8 mouse cellular contexts compared by ENCODE assay signal in genomic region chr4:144891121-144891711, GRCm38 (mm10). TPM values are rescaled to one million over a fixed set of nuclear protein-coding genes. Genes with fewer than 3 reads are reported as not detected.
DNase-seq lines count a peak whose midpoint lies in the region; ATAC-seq and TF ChIP-seq lines count a peak whose summit lies in the region.

No protein-coding gene starts in this region.

- no peak overlapping the region for H3K9ac ChIP-seq in embryonic facial prominence, embryonic 11.5 days (replicated peaks; ENCODE audit: low read length)
- H3K9ac ChIP-seq in limb, embryonic 14.5 days (ENCODE audit: low read depth, low read length, severe bottlenecking), result 0 out of 2 replicates have a peak overlapping the region, but pooled peaks have one; percentile 81

- H3K4me3 ChIP-seq in embryonic facial prominence, embryonic 11.5 days (ENCODE audit: low read depth, low read length), result no peak overlapping the region
- H3K4me3 ChIP-seq in limb, embryonic 14.5 days (replicated peaks; ENCODE audit: low read length), result peak overlapping the region; percentile 67

- peak; percentile 27 for DNase-seq in CD4-positive, CD25-positive, alpha-beta regulatory T cell, adult 2 months (ENCODE audit: low read depth, low spot score)
- DNase-seq in CD4-positive helper T cell, adult 2 months (ENCODE audit: low read depth, low spot score), result peak; percentile 22
- DNase-seq in embryonic facial prominence, embryonic 11.5 days (ENCODE audit: low spot score), result peak; percentile 7
- peak; percentile 41 for DNase-seq in heart, postnatal 4 days
- DNase-seq in limb, embryonic 14.5 days (ENCODE audit: low spot score), result no peak
- peak; percentile 19 for DNase-seq in naive thymus-derived CD4-positive, alpha-beta T cell, adult 2 months (ENCODE audit: low read depth)
- no peak for DNase-seq in cerebellum, postnatal 4 days (ENCODE audit: low spot score in 2 of 2)

- no peak overlapping the region for H3K27ac ChIP-seq in embryonic facial prominence, embryonic 11.5 days (replicated peaks; ENCODE audit: low read depth, low read length)
- H3K27ac ChIP-seq in limb, embryonic 14.5 days (replicated peaks; ENCODE audit: low read depth, low read length), result peak overlapping the region; percentile 90

- H3K4me2 ChIP-seq in embryonic facial prominence, embryonic 11.5 days (ENCODE audit: low read depth, low read length), result no peak overlapping the region
- H3K4me2 ChIP-seq in limb, embryonic 14.5 days (replicated peaks; ENCODE audit: low read depth, low read length, severe bottlenecking), result peak overlapping the region; percentile 86

- ATAC-seq in CD4-positive, CD25-positive, alpha-beta regulatory T cell, adult 4 months, result no peak
- ATAC-seq in embryonic facial prominence, embryonic 11.5 days (replicated peaks; ENCODE audit: insufficient number of reproducible peaks, low FRiP score, low TSS enrichment, low read depth), result no peak
- no peak for ATAC-seq in limb, embryonic 14.5 days (ENCODE audit: low FRiP score, low read depth)

- WGBS in embryonic facial prominence, embryonic 11.5 days, result 31% methylated on average over 10 of the region's 10 CpGs
- 36% methylated on average over 10 of the region's 10 CpGs for WGBS in limb, embryonic 14.5 days

- H3K4me1 ChIP-seq in embryonic facial prominence, embryonic 11.5 days (ENCODE audit: control insufficient read depth, insufficient read depth, low read length), result peaks cover 3% of the 10 kb centered on the region
- peaks cover 54% of the 10 kb centered on the region for H3K4me1 ChIP-seq in limb, embryonic 14.5 days (ENCODE audit: control insufficient read depth, insufficient read depth, low read length)

- no peaks in the 10 kb centered on the region for H3K9me3 ChIP-seq in embryonic facial prominence, embryonic 11.5 days (replicated peaks; ENCODE audit: control insufficient read depth, low read length)
- H3K9me3 ChIP-seq in limb, embryonic 14.5 days (ENCODE audit: control insufficient read depth, low read length), result no peaks in the 10 kb centered on the region

- H3K36me3 ChIP-seq in embryonic facial prominence, embryonic 11.5 days (replicated peaks; ENCODE audit: control insufficient read depth, insufficient read depth, low read depth, low read length), result no peaks in the 10 kb centered on the region
- H3K36me3 ChIP-seq in limb, embryonic 14.5 days (ENCODE audit: control insufficient read depth, insufficient read depth, low read length), result no peaks in the 10 kb centered on the region

- H3K27me3 ChIP-seq in embryonic facial prominence, embryonic 11.5 days (ENCODE audit: control insufficient read depth, insufficient read depth, low read length), result no peaks in the 10 kb centered on the region
- no peaks in the 10 kb centered on the region for H3K27me3 ChIP-seq in limb, embryonic 14.5 days (ENCODE audit: control insufficient read depth, insufficient read depth, low read length)

- no peak for TF ChIP-seq POLR2A in limb, embryonic 14.5 days (IDR thresholded peaks at IDR 0.05; ENCODE audit: borderline replicate concordance, extremely low read depth, insufficient read depth, insufficient read length)

RNA-seq across cellular contexts. Expression of gene Dhrs3, which starts 1.4 kb away (rescaled TPM):
- 100 to 1,000 TPM in 1 of 2 experiments, 10 to 100 TPM in 1; 64.4 to 105 TPM for polyA plus RNA-seq in CD4-positive, CD25-positive, alpha-beta regulatory T cell, adult 4 months (2017; shearing (Covaris generic))
- 41.9 and 45.7 TPM in 2 replicates for polyA plus RNA-seq in embryonic facial prominence, embryonic 11.5 days (2014; fragmentation: Nextera tagmentation; extraction: Ambion mirVana)
- total RNA-seq in heart, postnatal 4 days (2021), result 10 to 100 TPM; 40.6 to 50.7 TPM
- 69.7 and 80.0 TPM in 2 replicates for polyA plus RNA-seq in limb, embryonic 14.5 days (2012; rRNA removed)
- polyA plus RNA-seq in limb, embryonic 14.5 days (2014; fragmentation: Nextera tagmentation; extraction: Ambion mirVana), result 121 and 134 TPM in 2 replicates

Comparison
In these comparisons a context has a peak if more than half of its experiments do, and no peak if none do; other contexts are left out.
1. DNase-seq: peak in CD4-positive, CD25-positive, alpha-beta regulatory T cell, adult 2 months (single experiment), CD4-positive helper T cell, adult 2 months (single experiment), embryonic facial prominence, embryonic 11.5 days (single experiment), heart, postnatal 4 days (single experiment) and naive thymus-derived CD4-positive, alpha-beta T cell, adult 2 months (single experiment); none in limb, embryonic 14.5 days (single experiment) and cerebellum, postnatal 4 days (0 of 2).